Mouse (Mus musculus): ENCODE data around the gene Zfp110.

DNA sequence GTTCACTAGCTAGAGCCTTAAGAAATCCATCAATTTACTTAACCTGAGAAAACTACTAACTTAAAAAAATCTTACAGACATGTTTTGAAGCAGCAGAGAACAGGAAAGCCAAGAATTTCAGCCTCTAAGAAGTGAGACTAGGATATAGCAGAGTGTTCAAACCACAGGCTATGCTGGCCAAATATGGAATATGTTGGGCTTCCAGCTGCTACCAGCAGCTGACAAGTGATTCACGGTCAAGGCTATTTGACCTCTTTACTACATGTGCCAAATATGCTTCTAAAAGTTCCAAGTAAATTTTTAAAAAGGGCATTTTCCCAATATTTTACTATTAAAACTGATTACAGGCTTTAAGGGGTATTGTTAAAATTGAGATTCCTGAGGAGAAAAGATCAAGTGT lies 35.0 kb upstream of the Zfp110 start:
- TF ChIP-seq CTCF (IDR thresholded peaks at IDR 0.05; ENCODE audit: control insufficient read depth, insufficient read depth, insufficient replicate concordance, low read depth, low read length) (no peak), POLR2A (IDR thresholded peaks at IDR 0.05; ENCODE audit: control insufficient read depth, low read depth, low read length) (no peak)

Data from testis, adult 2 months (tissue).